ENCODE assay signal across 18 mouse cellular contexts in genomic region chr14:118569586-118569985, GRCm38 (mm10).
"Had no signal": no experiment of that assay in that cellular context is flagged by ENCODE, and none has a peak within 500 bp of the region (broad histone marks: within the 10 kb centered on the region; RNA-seq: fewer than 3 reads in every experiment).

No protein-coding gene starts in this region.

- H3K9me3 ChIP-seq: midbrain, embryonic 12.5 days; neural tube, embryonic 13.5 days; neural tube, embryonic 15.5 days had no signal

- H3K4me3 ChIP-seq: midbrain, embryonic 12.5 days; myocyte; neural tube, embryonic 13.5 days; neural tube, embryonic 15.5 days had no signal

- H3K4me2 ChIP-seq: lung, embryonic 14.5 days; midbrain, embryonic 12.5 days; neural tube, embryonic 13.5 days; neural tube, embryonic 15.5 days had no signal

- ATAC-seq: midbrain, embryonic 16.5 days had no signal

- H3K9ac ChIP-seq: liver, embryonic 14.5 days; lung, embryonic 14.5 days; midbrain, embryonic 12.5 days; neural tube, embryonic 13.5 days; neural tube, embryonic 15.5 days had no signal

- H3K27me3 ChIP-seq: neural tube, embryonic 13.5 days; neural tube, embryonic 15.5 days had no signal

- H3K36me3 ChIP-seq: midbrain, embryonic 12.5 days; neural tube, embryonic 13.5 days; neural tube, embryonic 15.5 days had no signal

- DNase-seq: lung, adult 18-20 months; lung, embryonic 14.5 days; lung, postnatal 10 days; lung, postnatal 4 days; midbrain, embryonic 14.5 days; right cerebral cortex, adult 18-20 months; right cerebral cortex, postnatal 25 days; right cerebral cortex, postnatal 4 days; spleen, adult 18-20 months; thymus, adult 18-20 months; thymus, postnatal 14 days; thymus, postnatal 4 days had no signal

- H3K27ac ChIP-seq: liver, embryonic 14.5 days; midbrain, embryonic 12.5 days; neural tube, embryonic 13.5 days; neural tube, embryonic 15.5 days had no signal
